Mouse (Mus musculus) heart, adult 9 months (tissue): Measurements from ENCODE around the gene Actn2.
A peak's percentile ranks its signal among the peaks of the same experiment; 100 is the strongest.

ENCODE experiments used
- DNase-seq, 2 experiments: peaks; one replicate each; pipeline ENCODE4 v3.0.0; 2022; ENCODE audit warnings: low spot score in 2 of 2

Gene Actn2

DNA sequence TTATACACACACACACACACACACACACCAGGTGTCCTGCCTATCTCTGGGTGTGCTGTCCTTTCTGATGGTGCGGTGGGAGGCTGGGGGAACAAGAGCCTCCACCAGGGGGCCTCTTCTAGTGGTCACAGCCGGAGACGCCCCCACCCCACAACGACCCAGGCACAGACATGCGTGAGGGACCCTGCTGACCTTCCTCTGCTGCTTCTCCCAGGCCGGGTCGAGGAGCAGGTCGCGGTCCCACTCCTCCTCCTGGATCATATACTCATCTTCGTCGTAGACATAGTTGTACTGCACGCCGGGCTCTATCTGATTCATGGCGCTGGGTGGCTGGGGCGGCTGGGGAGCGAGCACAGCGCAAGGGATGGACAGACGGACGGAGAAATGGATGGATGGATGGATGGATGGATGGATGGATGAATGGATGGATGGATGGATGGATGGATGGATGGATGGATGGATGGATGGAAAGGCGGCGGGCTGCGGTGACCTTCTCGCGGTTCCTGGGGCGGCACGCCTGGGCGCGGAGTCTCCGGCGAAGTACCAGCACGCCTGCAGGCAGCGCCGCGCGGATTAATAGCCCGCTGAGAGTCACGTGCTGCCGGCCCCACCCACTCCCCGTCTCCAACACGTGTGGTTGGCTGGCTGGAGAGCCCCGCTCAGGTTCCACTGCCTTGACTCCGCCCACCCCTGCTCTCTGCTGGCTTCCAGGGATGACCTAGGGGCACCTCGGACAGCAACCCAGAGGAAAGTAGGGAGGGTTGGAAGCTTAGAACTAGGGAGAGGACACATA, at the start of gene Actn2:
Gene Actn2, minus strand, starts transcription at position 578 of the 793 bp plus-strand sequence.
- peak; percentile 77 to 78 for DNase-seq

DNA sequence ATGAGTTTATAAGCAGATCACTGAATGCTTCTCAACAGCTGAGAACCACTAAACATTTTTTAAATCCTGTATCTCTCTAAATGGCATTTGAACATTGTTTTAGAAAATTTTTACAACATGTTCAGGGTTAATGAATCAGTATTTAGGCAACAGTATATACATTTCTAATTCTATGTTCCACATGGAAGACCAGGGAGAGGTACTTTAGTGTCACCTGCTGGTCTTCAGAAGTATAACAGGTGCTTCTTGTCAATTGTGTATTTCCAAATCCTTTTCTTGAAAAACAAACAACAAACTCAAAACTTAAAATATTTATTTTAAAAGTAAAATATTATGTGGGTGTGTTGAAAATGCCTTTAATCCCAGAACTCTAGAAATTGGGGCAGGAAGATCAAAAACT, 45.7 kb upstream of the Actn2 start:
- peak in 1 of 2 experiments; percentile 9 for DNase-seq

DNA sequence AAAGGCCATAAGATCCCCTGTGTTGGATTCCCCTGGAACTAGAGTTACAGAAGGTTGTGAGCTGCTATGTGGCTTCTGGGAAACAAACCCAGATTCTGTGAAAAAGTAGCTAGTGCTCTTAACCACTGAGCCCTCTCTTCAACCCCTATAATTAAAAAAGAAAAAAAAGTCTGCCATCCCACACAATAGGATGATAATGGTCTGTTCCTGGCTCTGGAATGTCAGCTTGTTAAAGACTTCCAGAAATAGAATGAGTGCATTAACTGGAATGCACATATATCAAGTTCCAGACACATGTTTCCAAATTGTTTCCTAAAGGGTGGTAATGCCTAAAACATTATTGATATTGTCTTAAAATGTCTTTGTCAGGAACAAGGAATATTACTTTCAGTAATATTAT, 44.2 kb upstream of the Actn2 start:
- DNase-seq: no peak

DNA sequence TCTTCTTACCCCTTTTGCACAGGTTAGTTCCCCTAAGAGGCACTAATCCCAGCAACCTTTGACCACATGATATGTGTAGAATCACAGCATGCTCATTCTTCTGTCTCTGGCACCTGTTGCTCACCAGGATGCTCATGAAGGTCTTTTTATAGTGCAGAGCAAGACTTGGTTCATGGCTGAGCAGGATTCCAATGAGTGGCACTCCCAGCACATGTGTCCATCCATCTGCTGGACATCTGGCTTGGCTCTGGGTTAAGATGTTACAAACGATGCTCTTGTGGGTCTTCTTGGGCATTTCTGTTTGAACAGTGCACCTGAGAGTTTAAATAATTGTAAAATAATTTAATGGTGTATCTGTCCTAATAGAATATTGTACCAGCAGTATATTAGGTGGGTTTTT, 36.2 kb upstream of the Actn2 start:
- no peak for DNase-seq

DNA sequence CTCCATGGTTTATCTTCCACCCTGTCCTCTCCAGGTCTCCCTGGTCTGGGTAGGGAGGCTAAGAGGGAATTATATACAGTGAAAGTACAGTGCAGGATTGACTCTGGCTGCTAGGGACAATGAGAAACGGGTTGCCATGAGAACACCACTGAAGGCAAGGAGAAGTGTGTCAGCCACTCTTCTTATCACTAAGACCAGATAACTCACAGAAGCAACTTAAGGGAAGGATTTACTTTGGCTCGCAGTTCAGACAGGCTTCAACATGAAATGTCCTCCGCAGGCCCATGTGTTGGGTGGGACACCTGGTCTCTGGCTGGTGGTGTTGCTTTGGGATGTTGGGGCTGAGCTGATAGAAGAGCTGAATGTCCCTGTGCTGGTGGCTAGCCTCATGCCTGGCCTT, 32.2 kb upstream of the Actn2 start:
- no peak for DNase-seq

DNA sequence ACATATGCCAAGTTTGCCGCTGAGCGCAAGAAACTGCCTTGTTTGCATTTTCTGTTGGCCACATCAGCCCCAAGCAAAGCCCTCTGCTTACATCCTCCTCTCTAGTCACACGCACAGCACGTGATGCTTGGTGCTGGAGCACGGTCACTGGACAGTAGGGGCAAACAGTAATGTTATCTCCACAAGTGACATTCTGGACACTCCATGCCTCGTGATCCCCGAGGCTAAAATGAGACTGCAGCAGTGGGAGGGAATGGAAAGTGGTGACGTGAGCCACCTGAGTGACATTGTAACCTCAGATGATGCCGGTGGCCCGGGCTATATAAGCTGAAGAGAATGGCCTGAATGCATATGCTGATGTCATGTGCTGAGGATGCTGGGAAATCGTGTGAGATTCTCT, 29.4 kb upstream of the Actn2 start:
- peak; percentile 76 to 80 for DNase-seq

DNA sequence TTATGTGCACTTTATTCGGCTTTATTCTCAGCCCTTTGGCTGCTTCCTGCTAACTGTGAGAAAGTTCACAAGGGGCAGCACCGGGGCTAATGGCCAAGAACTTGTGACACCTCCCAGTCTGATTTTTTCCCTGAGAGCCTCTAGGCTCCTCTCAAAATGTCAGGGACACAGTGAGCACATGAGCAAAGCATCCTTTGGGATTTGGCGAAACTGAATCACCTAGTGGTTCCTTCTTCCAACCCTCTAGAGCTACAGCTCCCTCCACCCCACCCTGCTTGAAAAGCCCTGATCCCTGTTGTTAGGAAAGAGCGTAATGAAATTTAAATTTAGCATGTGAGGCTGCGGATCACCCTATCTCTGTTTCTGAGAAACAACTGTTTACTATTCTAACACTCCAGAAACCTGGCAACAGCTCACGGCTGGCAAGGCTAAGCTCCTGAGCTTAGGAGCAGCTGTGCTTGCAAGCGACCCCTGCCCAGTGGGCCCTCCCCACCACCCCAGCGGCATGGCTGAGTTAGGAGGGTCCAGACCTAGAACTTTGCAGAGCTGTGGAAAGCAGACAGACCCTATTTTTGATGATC, 28.6 kb upstream of the Actn2 start:
- peak; percentile 72 to 74 for DNase-seq

DNA sequence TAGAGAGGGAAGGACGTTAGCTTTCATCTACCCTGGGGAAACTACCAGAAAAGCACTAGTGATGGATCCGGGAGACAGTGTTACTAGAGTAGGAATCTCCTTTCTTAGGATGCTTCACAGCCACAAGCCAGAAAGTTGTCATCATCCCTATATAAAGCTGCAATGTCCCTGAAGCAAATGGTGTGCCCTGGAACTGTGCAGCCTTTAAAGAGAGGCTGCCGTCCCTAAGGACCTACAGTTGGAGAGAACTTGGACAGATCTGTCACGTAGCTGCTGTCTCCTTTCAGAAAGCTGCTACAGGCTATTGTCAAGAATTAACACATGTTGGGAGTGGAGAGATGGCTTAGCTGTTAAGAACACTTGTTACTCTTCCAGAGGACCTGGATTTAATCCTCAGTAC, 20.9 kb upstream of the Actn2 start:
- DNase-seq: no peak

DNA sequence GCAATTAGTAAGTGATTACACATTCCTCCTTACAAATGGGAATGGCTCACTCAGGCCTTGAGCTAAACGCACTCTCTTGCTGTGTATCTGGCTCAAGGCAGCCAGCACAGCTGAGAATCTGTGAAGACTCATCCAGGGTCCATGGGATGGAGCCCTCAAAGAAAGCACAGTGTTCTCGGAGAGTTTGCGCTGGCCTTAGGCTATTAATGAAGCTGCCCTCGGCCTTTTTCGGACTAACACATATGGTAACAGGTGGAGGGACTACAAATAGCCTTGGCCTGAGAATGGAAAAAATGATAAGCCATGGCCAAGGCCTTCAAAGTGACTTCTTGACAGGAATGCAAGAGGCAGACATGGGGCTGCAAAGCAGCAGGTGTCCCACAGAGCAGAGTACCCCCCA, 17.0 kb upstream of the Actn2 start:
- peak; percentile 14 to 27 for DNase-seq

DNA sequence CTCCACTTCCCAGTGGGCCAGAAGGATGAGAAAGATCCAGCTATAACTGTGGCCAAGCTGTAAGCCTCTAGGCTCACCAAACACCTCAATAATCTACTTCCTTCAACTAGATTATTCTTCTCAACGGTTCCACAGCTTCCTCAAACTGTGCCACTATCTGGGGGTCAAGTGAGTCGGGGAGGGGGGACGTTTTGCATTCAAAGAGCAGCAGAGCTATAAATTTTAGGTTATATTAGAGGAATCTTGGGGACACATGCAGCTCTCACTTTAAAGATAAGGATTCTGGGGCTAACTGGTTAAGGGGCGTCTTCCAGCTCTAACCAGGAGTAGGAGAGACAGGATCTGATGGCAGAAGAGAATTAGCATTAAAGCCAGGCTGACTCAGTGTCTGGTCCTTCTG, 15.6 kb upstream of the Actn2 start:
- DNase-seq: no peak

DNA sequence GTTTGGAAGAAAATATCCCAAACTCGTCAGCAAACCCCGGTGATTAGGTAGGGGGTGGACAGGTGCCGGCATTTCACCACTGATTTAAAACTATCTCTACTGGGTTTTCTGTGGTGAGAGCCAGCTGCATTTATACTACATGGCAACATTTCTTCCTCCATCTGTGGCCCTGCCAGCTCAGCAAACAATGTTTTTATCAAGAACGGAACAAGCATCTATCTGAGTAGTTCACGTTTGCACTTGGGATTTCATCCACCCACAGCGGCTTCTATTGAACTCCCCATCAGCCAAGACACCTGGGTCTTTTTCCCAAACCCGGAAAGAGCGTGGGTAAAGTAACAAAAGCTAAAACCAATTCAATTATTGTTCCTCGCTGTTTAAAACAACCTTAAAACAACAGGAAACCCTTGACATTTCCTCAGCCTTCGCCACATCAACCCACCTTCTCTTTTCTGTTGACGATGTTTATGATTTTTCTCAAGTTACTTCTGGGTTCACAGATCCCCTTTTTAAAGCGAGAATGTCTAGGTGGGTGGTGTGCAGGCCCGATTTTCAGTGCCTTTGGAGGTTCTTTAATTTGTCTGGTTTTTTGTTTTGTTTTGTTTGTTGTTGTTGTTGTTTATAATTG, 8.8 kb upstream of the Actn2 start:
- no peak for DNase-seq

DNA sequence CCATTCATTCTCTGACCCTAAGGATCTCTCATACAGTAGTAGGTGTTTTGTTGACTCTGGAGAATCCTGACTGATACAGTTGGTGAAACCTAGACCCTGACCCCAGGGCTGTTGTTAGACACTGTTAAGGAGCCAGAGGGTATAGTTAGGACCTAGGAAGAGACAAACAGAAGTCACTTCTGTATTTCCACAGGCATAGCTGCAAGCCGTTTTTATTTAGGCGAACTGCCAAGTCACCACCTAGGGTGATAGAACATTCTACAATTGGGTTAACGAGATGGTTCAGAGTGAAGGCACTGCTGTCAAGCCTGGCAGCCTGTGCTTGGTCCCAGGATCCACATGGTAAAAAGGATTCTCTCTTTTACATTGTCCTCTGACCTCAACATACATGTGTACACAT, 6.3 kb upstream of the Actn2 start:
- DNase-seq: no peak

DNA sequence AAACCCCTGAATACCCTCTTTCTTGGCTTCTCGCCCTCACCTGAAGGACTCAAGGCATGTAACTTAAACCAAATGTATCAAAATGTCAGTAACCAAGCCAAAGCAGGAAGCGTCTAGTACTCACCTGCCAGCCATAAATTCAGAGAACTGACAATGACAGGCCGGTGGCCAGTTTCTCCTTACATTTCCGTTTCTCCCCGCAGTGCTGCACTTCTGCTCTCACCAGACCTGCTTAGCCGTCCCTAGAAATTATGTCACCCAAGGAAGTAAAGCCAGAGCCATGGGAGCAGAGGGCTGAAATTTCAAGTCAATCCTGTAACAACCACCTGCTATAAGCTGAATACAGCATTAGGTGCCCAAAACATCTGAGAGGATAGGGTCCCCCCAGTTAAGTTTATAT, 887 bp upstream of the Actn2 start:
- no peak for DNase-seq

DNA sequence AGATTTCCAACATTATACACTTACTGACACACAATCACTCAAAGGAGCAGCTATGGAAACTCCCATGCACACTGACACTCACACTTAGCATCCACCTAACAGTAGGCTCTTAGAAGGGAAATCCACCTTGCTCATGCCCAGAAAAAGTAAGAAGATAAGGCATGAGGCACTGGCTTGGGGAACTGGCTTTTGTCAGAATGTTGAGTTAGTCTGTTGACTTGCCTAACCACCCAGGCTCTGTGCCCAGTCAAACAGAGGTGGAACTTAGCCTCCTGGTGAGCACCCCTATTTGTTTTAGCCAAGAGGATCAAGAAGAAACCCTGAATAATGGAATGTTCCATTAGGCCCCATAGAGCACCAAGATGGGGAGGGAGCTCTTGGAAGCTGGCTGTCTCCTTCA, 1.1 kb downstream of the Actn2 start:
- peak; percentile 48 to 53 for DNase-seq

DNA sequence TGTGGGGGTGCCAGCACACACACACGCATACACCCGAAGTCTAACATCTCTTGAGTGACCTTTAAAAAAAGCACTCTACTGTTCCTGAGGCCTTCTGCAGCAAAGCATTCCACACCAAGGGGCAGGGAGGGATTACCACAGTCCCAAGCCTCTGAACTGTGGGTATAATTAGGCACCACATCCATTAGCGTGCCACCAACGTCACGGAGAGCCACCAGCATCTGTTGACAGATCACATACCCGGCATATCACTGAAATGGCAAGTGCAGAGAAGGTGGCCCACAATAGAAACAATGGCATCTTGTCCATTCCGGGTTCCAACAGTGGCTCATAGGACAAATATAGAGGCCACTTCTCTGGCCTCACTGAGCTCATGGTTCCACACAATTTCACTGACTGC, 2.8 kb downstream of the Actn2 start:
- peak; percentile 79 to 84 for DNase-seq

DNA sequence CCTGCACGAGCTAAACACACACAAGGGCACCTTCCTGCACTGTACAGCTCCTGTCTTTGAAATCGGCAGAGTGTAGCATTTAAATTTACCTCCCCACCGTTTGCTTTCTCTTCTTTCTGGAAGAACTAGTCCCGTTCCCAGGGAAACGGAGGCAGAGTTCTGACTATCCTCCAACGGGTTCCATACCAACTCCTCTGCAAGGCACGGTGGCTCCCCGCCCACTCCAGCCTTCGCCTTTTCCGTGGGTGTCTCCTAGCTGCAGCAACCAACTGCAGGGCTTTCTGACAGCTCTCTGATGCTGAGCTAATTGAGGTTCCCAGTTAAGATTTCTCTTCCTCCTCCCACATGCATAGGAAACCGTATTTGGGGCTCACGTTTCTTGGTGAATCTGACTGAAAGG, 6.5 kb downstream of the Actn2 start:
- DNase-seq: no peak

DNA sequence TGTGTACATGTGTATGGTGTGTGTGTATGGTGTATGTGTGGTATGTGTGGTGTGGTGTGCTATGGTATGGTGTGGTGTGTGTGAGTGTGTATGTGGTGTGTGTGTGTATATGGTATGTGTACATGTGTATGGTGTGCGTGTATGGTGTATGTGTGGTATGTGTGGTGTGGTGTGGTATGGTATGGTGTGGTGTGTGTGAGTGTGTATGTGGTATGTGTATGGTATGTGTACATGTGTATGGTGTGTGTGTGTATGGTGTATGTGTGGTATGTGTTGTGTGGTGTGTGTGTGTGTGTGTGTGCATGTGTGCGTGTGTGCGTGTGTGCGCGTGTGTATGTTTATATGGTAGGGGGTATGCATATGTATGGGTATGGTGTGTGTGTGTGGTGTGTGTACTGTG, 9.0 kb downstream of the Actn2 start:
- DNase-seq: no peak

DNA sequence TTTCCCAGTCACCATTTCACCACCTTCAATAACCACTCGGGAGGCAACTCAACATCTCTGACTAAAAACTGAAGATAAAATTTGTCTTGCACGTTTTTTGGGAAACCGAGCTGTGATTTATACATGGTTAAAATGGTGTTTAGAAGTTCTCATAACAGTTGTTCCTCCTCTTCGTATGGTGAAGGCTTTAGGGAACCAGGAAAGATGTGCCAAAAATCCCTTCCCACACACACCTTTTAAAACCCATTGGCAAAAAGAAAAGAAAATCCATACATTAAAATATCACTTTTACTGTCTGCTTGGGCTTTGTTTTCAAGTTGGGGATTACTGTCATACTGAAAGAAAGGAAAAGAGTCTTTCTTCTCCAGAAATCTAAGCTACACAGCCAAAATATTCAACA, 12.2 kb downstream of the Actn2 start:
- DNase-seq: no peak

DNA sequence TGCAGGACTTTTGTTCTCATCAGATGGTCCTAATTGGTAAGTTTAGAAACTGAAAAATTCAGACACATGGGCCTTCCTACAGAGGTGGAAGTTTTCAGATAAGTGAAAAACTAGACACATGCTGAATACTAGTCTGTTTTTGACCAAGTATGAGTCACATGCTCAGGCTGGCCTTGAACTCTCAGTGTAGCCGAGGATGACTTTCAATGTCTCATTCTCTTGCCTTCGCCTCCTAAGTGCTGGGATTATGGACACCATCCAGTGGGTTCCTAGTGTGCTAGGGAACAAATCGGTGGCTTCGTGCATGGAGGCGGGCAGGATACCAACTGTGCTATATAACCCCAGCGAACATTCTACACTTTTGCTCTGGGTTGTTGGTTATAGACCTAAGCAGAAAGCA, 13.0 kb downstream of the Actn2 start:
- DNase-seq: no peak

DNA sequence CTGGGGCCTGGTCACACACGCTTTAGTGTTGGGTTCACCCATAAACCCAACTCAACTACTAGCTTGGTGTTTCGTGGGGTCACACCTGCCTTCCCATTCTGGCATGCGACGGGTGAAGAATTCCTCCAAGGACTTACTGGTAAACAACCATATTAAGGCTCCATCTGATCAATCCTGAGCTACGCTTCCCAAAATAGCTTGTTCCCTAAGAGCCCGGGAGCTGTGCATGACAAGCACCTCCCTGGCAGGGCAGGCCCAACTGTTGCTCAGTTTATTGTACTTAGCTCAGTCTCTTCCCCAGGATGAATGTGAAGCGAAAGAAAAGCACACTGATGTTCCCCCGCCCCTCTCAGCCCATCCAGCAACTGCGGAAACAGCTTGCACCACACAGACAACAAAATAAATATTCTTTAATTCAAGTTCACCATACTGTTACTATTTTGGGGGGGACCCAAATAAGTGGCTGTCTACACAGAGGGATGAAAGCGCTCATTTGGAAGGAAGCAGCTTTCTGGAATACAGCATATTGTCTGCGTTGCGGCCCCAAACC, 17.4 kb downstream of the Actn2 start:
- DNase-seq: peak; percentile 27 to 51

DNA sequence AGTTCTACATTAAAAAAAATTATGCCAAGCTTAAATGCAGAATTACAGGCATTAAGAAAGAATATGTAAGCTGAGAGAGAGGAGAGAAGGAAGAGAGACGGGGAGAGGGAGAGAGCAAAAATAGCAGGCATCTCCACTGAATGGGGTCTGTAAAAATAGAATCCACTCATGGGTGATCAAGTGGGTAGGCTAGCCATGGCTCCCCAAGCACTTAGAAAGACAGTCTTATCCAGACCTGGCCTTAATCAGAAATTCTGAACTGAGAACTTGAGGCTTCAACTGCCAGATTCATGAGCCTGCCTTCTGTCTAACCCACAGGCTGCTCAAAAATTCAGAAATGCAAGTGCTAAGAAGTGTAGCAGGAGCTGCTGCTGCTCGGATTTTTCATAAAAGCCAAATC, 20.4 kb downstream of the Actn2 start:
- peak; percentile 37 to 40 for DNase-seq

DNA sequence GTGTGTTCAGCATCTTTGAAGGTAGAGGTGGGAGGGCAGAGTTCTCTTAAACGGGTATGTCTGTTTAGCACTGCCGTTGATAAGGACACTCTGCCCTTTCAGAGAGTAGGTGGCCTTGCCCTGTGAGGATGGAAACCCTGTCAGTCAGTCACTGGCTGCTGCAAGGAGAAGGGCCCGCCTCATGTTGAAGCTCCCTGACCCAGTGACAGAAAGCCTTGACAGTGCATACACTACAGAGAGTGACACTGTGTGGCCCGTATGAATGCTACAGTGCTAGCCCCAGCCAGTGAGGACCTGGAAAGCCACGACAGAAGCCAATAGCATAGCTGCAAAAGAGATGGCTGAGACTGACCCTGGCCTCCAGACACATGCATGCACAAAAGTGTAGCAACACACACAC, 22.5 kb downstream of the Actn2 start:
- peak in 1 of 2 experiments; percentile 29 for DNase-seq
